Mouse (Mus musculus) MN1 (cell line): ENCODE data around the gene Trim39.
A peak's percentile ranks its signal among the peaks of the same experiment; 100 is the strongest.

Experiments used
- DNase-seq: peaks from one replicate; pipeline ENCODE4 v3.0.0-alpha.2; 2016; ENCODE audit warnings: low spot score

Gene Trim39

GRCm38 (mm10) chr17:36271586-36272256 lies at the start of gene Trim39:
TSS of gene Trim39 (minus strand) at chr17:36272247.
- peak; percentile 83 for DNase-seq

- DNase-seq = no peak
Observed at GRCm38 (mm10) chr17:36315689-36316253, 43.7 kb upstream of the Trim39 start.

GRCm38 (mm10) chr17:36315041-36315688 lies 43.1 kb upstream of the Trim39 start:
- peak; percentile 73 for DNase-seq

- peak; percentile 62 for DNase-seq
Observed at GRCm38 (mm10) chr17:36314511-36314910, 42.5 kb upstream of the Trim39 start.

DNA sequence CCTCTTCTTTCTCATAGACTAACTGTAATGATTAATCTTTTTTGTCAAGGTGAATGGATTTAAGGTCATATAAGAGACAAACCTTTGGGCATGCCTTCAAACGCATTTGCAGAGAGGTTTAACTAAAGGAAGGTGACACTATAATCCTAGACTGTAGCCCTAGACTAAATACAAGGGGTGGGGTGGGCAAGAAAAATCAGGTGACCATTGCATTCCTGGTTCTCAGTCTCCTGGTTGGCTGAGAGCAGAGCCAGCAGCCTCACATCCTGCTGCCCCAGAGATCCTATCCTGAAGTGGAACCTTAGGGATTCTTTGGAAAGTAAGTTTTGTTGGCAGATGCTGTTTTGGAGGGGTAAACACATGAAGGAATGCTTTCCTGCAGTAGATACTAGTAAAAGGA lies 37.2 kb upstream of the Trim39 start:
- DNase-seq = no peak

DNA sequence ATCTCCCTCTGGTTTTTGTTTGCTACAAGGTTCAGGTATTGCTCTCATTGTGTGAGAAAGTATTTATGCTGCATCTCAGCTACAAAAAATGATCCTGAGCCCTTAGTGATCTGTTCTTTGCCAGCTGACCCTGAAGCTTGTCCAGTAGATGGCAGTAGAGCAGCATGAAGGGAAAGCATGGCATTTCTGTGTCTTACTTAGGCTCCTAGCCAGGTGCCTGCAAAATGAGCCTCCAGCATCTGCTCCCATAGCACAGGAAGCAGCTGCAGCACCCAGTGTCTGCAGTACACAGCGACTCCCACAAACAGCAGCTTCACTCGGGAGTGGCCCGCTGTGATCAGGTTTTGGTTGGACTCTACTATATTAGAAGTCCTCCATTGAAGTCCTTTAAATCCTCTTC lies 36.8 kb upstream of the Trim39 start:
- DNase-seq = peak; percentile 86

- no peak for DNase-seq
Observed at GRCm38 (mm10) chr17:36286390-36286789, 14.3 kb upstream of the Trim39 start, which contains the start of gene H2-M10.2. TSS of gene H2-M10.2 (minus strand) at chr17:36286490.

- DNase-seq = no peak
Observed at GRCm38 (mm10) chr17:36281521-36282245, 9.6 kb upstream of the Trim39 start.

DNA sequence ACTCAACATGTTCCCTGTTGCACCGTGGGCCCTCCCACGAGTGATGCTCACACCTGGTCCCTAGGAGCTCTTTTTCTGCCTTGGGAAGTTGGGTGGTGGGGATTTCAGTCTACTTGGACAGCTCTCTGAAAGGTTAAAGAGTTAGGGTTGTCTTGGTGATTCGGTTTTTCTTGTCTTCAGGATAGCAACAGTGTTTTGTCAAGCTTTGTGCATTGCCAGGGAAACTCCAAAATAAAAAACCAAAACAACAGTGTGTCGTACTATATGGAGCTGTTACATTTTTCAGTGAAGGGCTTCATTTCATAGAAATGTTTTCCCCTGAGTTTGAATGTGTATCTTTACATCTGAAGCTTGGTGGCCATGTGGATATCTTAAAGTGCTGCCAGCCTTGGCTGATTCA lies 2.7 kb upstream of the Trim39 start:
- DNase-seq = no peak

- no peak for DNase-seq
Observed at GRCm38 (mm10) chr17:36273796-36274195, 1.7 kb upstream of the Trim39 start.

- no peak for DNase-seq
Observed at GRCm38 (mm10) chr17:36272643-36273366, 758 bp upstream of the Trim39 start.

DNA sequence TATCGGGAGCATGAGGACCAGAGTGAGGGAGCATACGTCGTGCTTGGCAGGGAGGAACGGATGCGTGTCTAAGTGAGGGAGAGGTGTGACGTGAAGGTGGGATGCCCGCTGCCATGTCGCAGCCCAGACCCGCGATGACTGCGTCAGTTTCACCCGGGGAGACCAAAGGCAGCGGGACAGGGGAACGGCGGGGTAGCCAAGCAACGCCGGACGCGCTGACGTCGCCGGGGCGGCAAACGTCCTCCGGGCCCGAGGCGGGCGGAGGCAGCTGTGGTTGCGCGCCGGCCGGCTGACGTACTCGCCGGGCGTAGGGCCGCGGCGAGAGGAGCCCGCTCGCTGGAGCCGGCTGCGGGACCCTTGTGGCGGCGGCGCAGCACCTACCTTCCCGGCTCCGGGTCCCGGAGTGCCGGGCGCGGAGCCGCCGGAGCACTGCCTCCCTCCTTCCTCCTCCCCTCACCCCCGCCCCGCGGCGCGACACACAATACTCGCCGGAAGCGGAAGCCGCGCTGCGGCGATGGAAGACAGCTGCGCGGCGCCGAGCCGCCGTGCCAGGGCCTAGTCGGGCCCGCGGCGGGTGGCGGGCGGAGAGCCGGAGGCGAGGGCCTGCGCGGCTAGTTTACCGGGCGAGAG lies 976 bp downstream of the Trim39 start:
- peak; percentile 91 for DNase-seq

- DNase-seq = no peak
Observed at GRCm38 (mm10) chr17:36265834-36266233, 6.2 kb downstream of the Trim39 start.

DNA sequence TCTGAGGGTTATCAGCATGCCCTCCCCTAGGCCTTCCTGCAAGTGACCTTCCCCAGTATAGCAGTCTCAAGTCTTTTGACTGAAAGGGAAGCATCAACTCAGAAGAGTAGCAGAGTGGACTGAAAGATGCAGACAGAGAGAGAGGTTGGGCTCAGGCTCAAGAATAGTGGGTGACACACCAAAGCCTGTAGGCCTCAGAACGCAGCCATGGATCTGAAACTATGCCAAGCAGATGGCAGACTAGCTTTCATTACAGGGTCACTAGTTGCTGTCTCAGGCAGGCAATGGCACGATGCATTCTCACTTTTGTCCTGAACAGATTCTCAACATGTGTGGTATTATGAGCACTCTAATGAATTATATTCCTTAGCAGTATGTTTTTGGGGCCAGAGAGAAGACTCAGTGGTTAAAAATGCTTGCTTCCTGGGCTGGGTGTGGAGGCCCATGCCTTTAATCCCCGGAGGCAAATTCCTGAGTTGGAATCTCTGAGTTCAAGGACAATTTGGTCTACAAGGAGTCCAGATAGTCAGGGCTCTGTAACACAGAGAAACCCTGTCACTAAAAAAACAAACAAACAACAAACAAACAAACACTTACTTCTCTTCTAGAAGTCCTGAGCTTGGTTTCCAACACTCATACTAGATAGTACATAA lies 7.6 kb downstream of the Trim39 start:
- no peak for DNase-seq

DNA sequence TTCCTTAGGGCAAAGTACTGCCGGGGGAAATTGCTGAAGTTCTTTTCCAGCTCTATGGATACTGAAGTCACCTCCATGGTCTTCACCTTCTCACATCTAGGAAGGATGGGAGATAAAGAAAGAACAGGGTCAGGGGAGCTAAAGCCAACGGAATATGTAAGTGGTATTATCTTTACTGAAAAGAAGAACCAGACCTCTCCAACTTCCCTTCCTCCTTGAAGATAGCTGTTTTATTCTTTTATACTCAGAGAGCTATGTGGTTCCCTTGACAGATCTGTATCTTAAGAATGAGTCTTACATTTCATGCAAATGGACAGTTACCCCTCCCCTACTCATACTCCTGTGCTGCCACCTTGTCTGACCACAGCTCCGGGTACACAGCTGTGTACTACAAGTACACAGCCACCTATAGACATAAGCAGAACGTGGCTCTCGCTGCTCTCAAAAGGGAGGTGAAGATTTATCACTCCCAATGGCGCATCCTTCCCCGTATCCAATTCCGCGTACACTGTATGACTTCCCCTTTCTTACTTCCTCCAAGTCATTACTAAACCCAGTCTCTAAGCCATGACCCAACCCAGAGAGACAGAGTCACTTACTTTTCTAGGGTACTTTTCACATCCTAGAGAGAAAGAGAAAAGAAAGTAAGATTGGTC lies 10.4 kb downstream of the Trim39 start:
- DNase-seq = no peak

- no peak for DNase-seq
Observed at GRCm38 (mm10) chr17:36257969-36258368, 14.1 kb downstream of the Trim39 start, which contains the start of gene Rpp21. TSS of gene Rpp21 (minus strand) at chr17:36258069.

- peak; percentile 69 for DNase-seq
Observed at GRCm38 (mm10) chr17:36257241-36257947, 14.7 kb downstream of the Trim39 start.

DNA sequence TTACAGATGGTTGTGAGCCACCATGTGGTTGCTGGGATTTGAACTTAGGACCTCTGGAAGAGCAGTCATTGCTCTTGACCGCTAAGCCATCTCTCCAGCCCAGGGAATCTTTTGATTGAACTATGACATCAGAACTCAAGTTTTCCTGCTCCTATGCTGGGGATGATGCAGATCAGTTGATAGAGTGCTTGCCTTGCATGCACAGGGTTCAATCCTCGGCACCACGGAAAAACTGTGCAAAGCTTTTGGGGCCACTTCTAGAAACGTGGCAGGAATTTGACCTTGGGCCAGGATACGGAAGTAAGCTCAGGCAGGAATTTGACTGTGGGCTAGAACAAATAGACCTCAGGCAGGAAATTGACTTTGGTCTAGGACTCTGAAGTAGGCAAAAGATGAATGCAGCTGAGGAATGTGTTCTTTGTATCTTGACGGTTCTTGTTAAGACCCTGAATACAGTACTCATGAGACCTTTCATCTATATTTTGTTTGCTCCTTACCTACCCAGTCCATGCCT lies 18.9 kb downstream of the Trim39 start:
- no peak for DNase-seq

- DNase-seq = no peak
Observed at GRCm38 (mm10) chr17:36252250-36252876, 19.7 kb downstream of the Trim39 start.
